Mouse (Mus musculus): Measurements from ENCODE around the gene H2afy. TPM values are rescaled to one million over a fixed set of nuclear protein-coding genes. Genes with fewer than 3 reads are reported as not detected.
A peak's percentile ranks its signal among the peaks of the same experiment; 100 is the strongest.

H2afy gene
- polyA plus RNA-seq, 1 experiment from 2014 or later = 623 TPM

DNA sequence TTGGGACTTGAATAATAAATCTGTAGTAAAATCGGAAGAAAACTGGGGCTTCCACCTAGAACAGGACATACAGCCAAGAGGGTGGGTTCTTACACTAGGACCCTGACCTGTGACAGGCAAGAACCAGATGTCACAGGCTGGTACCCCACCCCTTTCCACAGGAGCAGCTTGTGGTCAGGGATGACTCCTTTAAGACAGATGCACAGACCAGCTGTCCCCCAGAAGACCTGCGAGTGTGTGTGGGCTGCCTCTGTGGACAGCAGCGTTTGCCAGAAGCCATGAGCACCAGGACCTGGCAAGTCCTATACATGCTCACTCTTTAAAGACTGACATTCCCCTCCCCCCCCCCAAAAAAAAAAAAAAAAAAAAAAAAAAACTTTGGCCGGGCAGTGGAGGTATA, 7.1 kb downstream of the H2afy start:
- Histone ChIP-seq H3K27ac (no peak overlapping the region), H3K9ac (replicated peaks) (no peak overlapping the region), H3K27me3 (no peaks in the 10 kb centered on the region), H3K36me3 (peaks cover 77% of the 10 kb centered on the region), H3K4me3 (replicated peaks) (no peak overlapping the region), H3K4me1 (replicated peaks) (peaks cover 34% of the 10 kb centered on the region), H3K4me2 (no peak overlapping the region), H3K9me3 (no peaks in the 10 kb centered on the region)
- no peak for ATAC-seq (ENCODE audit: insufficient number of reproducible peaks, insufficient read depth, low FRiP score, low TSS enrichment, low read depth)
- WGBS = 91% methylated on average over 4 of the region's 4 CpGs

- H3K27me3 ChIP-seq = no peaks in the 10 kb centered on the region
- H3K4me3 ChIP-seq (replicated peaks) = no peak overlapping the region
- peaks cover 4% of the 10 kb centered on the region for H3K4me1 ChIP-seq (replicated peaks)
- peaks cover 93% of the 10 kb centered on the region for H3K36me3 ChIP-seq
- no peak overlapping the region for H3K9ac ChIP-seq (replicated peaks)
- WGBS = 89% methylated on average over 10 of the region's 10 CpGs
- H3K27ac ChIP-seq = no peak overlapping the region
- H3K9me3 ChIP-seq = no peaks in the 10 kb centered on the region
- no peak overlapping the region for H3K4me2 ChIP-seq
- ATAC-seq (ENCODE audit: insufficient number of reproducible peaks, insufficient read depth, low FRiP score, low TSS enrichment, low read depth) = no peak
Measured at GRCm38 (mm10) chr13:56125632-56126031, 10.5 kb downstream of the H2afy start.

DNA sequence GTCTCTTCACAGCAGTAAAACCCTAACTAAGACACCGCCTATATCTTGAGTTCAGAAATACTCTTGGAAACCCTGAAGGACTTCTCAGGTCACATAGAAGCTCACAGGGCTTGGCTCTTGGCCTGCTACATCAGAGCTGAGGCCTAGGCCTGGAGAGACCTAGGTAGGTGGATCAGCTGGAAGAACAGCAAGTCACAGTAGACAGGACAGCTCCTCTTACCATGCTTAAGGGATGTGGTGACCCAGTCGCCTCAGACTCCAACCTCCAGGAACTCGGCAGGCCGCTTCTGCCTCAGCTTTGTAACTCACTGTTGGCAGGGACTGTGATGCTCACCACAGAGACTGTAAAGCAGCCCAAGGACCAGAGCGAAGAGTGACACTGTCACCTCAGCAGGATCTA, 13.1 kb downstream of the H2afy start:
- H3K36me3 ChIP-seq = peaks cover 99% of the 10 kb centered on the region
- no peak overlapping the region for H3K27ac ChIP-seq
- H3K4me2 ChIP-seq = no peak overlapping the region
- peaks cover 10% of the 10 kb centered on the region; the same call in 1 of the 2 replicates for H3K4me1 ChIP-seq (replicated peaks)
- H3K9me3 ChIP-seq = no peaks in the 10 kb centered on the region
- no peak for ATAC-seq (ENCODE audit: insufficient number of reproducible peaks, insufficient read depth, low FRiP score, low TSS enrichment, low read depth)
- no peaks in the 10 kb centered on the region for H3K27me3 ChIP-seq
- no peak overlapping the region for H3K4me3 ChIP-seq (replicated peaks)
- no peak overlapping the region for H3K9ac ChIP-seq (replicated peaks)
- 95% methylated on average over 5 of the region's 5 CpGs for WGBS

DNA sequence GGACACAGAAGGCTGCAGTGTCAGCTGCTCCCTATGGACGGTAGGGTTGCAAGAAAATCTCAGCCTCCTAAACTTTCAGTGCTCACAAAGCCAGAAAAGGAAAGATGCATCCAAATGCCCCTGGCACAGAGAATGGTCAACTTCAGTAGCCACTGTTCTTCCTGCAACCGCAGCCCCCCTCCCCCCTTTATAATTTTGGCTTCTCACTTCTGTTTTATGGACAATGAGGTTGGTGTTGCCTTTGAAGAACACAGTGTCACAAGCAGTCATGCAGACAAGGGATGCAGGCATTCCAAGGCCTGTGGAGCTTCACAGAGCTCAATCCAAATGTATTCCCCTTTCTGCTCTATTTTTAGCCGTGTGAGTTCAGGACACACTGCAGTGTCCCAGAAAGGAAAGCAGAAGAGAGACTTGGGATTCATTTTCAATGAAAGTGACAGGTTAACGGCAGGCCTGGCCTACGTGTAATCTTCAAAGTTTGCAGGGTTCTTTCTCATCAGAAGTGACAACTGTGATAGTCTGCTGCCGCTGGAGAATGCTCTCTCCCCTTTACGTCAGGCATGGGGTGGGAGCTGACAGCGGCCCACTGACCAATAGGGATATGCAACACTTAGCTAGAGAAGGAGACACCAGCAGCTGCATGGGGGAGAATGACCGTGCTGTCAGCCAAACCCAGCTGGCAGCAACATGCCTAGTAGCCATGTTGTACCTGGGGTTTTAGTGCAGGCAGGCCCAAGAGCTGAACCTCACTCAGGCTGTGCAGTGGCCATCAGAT, 18.0 kb downstream of the H2afy start:
- ATAC-seq (ENCODE audit: insufficient number of reproducible peaks, insufficient read depth, low FRiP score, low TSS enrichment, low read depth) = no peak
- H3K9me3 ChIP-seq = no peaks in the 10 kb centered on the region
- H3K27ac ChIP-seq = no peak overlapping the region
- WGBS = 59% methylated on average over 9 of the region's 9 CpGs
- H3K27me3 ChIP-seq = no peaks in the 10 kb centered on the region
- H3K4me1 ChIP-seq (replicated peaks) = peaks cover 57% of the 10 kb centered on the region
- H3K9ac ChIP-seq (replicated peaks) = no peak overlapping the region
- H3K4me2 ChIP-seq = no peak overlapping the region
- H3K4me3 ChIP-seq (replicated peaks) = no peak overlapping the region
- H3K36me3 ChIP-seq = peaks cover 73% of the 10 kb centered on the region

DNA sequence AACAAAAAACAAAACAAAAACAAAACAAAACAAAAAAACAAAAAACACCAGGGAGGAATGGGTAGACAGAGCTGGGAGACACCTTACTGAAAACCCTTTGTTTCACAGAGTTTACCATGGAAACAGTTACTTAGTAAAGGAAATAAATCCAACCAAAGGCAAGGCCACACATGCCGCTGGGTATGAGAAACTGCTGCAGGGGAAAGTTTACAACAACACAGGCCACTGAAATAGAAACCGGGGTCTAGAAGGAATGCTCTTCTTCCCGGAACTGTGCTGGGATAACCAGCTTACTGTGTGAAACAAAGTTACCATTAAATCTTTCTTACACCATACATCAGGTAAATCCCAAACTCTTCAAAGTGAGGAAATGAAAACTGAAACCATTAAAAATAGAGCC, 20.3 kb downstream of the H2afy start:
- Histone ChIP-seq H3K4me2 (peak overlapping the region; percentile 15; the same call in 1 of the 2 replicates), H3K9ac (replicated peaks) (peak overlapping the region; percentile 35; the same call in 1 of the 2 replicates), H3K27ac (peak overlapping the region; percentile 76), H3K4me1 (replicated peaks) (peaks cover 80% of the 10 kb centered on the region), H3K9me3 (no peaks in the 10 kb centered on the region), H3K4me3 (replicated peaks) (no peak overlapping the region), H3K27me3 (no peaks in the 10 kb centered on the region), H3K36me3 (peaks cover 61% of the 10 kb centered on the region)
- 17% methylated on average over 3 of the region's 3 CpGs for WGBS
- ATAC-seq (ENCODE audit: insufficient number of reproducible peaks, insufficient read depth, low FRiP score, low TSS enrichment, low read depth) = no peak

DNA sequence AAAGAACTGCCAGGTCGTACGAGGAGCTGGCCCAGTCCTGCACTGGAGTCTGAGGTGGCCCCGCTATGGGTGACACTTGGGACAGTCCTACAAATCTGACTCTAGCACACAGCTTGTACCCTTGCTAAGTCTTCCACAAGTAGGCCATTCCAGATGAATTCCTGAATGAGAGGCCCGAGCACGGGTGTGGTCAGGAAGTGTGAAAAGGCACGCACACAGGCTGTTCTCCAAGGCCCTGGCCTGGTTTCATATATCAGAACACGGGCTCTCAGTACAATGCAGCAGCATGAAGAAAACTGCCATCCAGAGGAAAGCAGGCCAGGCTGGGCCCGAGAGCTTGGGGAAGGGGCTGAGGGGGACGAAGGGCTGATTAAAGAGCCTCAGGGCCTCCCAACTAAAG, 20.8 kb downstream of the H2afy start:
- no peak for ATAC-seq (ENCODE audit: insufficient number of reproducible peaks, insufficient read depth, low FRiP score, low TSS enrichment, low read depth)
- Histone ChIP-seq H3K27ac (peak overlapping the region; percentile 76), H3K4me2 (peak overlapping the region; percentile 26), H3K4me3 (replicated peaks) (no peak overlapping the region), H3K9me3 (no peaks in the 10 kb centered on the region), H3K4me1 (replicated peaks) (peaks cover 85% of the 10 kb centered on the region), H3K9ac (replicated peaks) (peak overlapping the region; percentile 35; the same call in 1 of the 2 replicates), H3K36me3 (peaks cover 61% of the 10 kb centered on the region), H3K27me3 (no peaks in the 10 kb centered on the region)
- 45% methylated on average over 9 of the region's 9 CpGs for WGBS

DNA sequence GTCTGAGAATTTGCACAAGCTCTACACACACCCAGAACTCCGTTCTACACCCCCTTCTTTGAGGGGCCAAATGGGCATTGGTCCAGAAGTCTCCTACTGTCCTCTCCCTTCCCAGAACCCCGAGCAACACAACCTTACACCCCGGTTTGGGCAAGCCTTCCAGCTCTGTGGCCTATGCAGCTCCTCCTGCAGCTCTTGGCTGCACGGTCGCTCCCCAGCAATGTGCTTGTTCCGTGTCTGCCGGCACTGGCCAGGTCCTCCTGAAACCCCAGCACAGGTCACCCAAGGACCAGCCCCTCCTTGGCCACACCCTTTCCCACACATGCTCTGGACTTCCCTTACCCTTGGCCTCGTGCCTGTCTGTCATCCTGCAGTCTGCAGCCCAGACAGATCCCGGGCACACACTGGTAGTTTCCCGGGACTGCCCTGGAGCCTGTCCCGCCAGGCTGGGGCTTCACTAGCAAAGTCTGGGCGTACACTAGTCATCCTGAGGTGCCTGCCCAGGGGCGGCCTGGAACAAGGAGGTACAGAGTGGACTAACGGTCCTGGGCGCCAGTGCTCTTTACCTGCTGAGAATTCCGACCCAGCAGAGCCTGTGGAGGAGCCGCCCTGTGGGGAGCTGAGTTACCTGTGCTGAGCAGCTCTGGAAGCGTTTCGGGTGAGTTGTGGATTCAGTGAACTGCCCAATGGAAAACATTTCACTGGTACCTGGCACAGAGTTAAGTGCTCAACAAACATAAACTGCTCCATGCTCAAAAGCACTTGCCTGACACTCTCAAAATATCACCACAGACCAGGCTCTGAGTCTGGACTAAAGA, 22.5 kb downstream of the H2afy start:
- Histone ChIP-seq H3K27ac (peak overlapping the region; percentile 88), H3K4me1 (replicated peaks) (peaks cover 98% of the 10 kb centered on the region), H3K9ac (replicated peaks) (peak overlapping the region; percentile 40; the same call in 1 of the 2 replicates), H3K4me3 (replicated peaks) (no peak overlapping the region), H3K4me2 (peak overlapping the region; percentile 39; the same call in 1 of the 2 replicates), H3K9me3 (no peaks in the 10 kb centered on the region), H3K36me3 (peaks cover 59% of the 10 kb centered on the region), H3K27me3 (no peaks in the 10 kb centered on the region)
- ATAC-seq (ENCODE audit: insufficient number of reproducible peaks, insufficient read depth, low FRiP score, low TSS enrichment, low read depth) = 0 out of 2 replicates have a peak, but pooled peaks have one; percentile 23
- WGBS = 58% methylated on average over 19 of the region's 19 CpGs

- H3K4me1 ChIP-seq (replicated peaks) = peaks cover 99% of the 10 kb centered on the region
- H3K9me3 ChIP-seq = no peaks in the 10 kb centered on the region
- ATAC-seq (ENCODE audit: insufficient number of reproducible peaks, insufficient read depth, low FRiP score, low TSS enrichment, low read depth) = no peak
- peak overlapping the region; percentile 39 for H3K4me2 ChIP-seq
- H3K4me3 ChIP-seq (replicated peaks) = no peak overlapping the region
- H3K9ac ChIP-seq (replicated peaks) = peak overlapping the region; percentile 40; the same call in 1 of the 2 replicates
- peak overlapping the region; percentile 88 for H3K27ac ChIP-seq
- H3K36me3 ChIP-seq = peaks cover 59% of the 10 kb centered on the region
- WGBS = 21% methylated on average over 13 of the region's 13 CpGs
- H3K27me3 ChIP-seq = no peaks in the 10 kb centered on the region
Measured at GRCm38 (mm10) chr13:56112980-56113379, 23.2 kb downstream of the H2afy start.

DNA sequence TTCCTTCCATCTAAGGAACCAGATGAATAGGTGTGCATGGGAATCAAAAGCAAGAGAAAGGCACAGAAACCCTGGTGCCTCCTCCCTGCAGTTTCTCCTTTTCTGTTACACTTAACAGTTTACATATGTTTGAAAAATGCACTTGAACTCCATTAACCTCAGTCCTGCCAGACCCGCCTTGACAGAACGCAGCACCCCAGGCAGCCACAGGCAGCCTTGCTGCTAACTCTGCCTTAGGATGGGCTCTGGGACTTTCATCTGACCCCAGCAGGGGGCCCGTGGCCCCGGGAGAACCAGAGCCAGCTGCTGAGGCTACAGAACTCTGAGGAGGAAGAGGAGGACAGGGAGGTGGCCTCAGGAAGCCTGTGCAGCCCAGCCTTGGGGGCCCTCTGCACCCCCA, 23.7 kb downstream of the H2afy start:
- H3K36me3 ChIP-seq = peaks cover 59% of the 10 kb centered on the region

GRCm38 (mm10) chr13:56111601-56112000, 24.6 kb downstream of the H2afy start:
- Histone ChIP-seq H3K9me3 (no peaks in the 10 kb centered on the region), H3K4me3 (replicated peaks) (no peak overlapping the region), H3K27ac (peak overlapping the region; percentile 88), H3K4me1 (replicated peaks) (peaks cover 88% of the 10 kb centered on the region), H3K4me2 (no peak overlapping the region), H3K9ac (replicated peaks) (no peak overlapping the region), H3K36me3 (peaks cover 62% of the 10 kb centered on the region), H3K27me3 (no peaks in the 10 kb centered on the region)
- ATAC-seq (ENCODE audit: insufficient number of reproducible peaks, insufficient read depth, low FRiP score, low TSS enrichment, low read depth) = no peak
- 59% methylated on average over 6 of the region's 6 CpGs for WGBS

More for the DNA sequence above, 23.7 kb downstream of the H2afy start:
- Histone ChIP-seq H3K9me3 (no peaks in the 10 kb centered on the region), H3K4me1 (replicated peaks) (peaks cover 95% of the 10 kb centered on the region), H3K27ac (peak overlapping the region; percentile 88), H3K27me3 (no peaks in the 10 kb centered on the region), H3K9ac (replicated peaks) (peak overlapping the region; percentile 24; the same call in 1 of the 2 replicates), H3K4me3 (replicated peaks) (peak overlapping the region; percentile 10; the same call in 1 of the 2 replicates), H3K4me2 (peak overlapping the region; percentile 39)
- peak; percentile 35; the same call in 1 of the 2 replicates for ATAC-seq (ENCODE audit: insufficient number of reproducible peaks, insufficient read depth, low FRiP score, low TSS enrichment, low read depth)
- WGBS = 11% methylated on average over 4 of the region's 4 CpGs
